18 mouse cellular contexts compared by ENCODE assay signal in the genomic region with DNA sequence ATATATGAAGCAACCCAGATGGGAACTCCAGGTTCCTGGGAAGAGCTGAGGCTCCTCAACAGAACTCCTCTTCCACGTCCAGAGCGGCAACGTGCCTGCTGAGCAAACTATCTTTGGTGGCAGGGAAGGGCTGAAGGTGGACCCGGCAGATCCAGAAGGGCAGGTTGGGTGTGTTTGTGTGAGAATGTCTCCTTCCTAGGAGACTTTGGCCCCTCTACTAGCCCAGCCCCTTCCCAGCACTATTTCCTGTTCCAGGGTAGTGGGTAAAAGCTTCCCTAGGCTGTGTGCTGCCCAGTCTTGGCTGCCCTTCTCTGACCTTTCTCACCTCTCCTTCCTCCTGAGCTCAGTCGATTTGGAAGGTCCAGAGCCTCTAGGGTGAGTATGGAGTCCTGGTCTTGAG. TPM values are rescaled to one million over a fixed set of nuclear protein-coding genes. Genes with fewer than 3 reads are reported as not detected.
DNase-seq lines count a peak whose midpoint lies in the region; ATAC-seq lines count a peak whose summit lies in the region.
"Had no signal": no experiment of that assay in that cellular context is flagged by ENCODE, and none has a peak within 500 bp of the region (broad histone marks: within the 10 kb centered on the region; RNA-seq: fewer than 3 reads in every experiment).

TSS of gene Gpr35 (plus strand) at position 259 of the 400 bp plus-strand sequence.

- H3K9ac ChIP-seq in limb, embryonic 11.5 days (ENCODE audit: low read length) = 0 out of 2 replicates have a peak within 1 kb of the TSS, but pooled peaks have one; percentile 19
- H3K9ac ChIP-seq: embryonic facial prominence, embryonic 12.5 days; heart, embryonic 15.5 days; liver, postnatal 0 days had no signal

- no peak for ATAC-seq in limb, embryonic 11.5 days (ENCODE audit: insufficient number of reproducible peaks, low FRiP score, low TSS enrichment, low read depth)
- no peak for ATAC-seq in neutrophil, adult 5-6 weeks (ENCODE audit: extremely low read depth, insufficient number of reproducible peaks, low FRiP score, poor library complexity, severe bottlenecking)
- ATAC-seq: forebrain, embryonic 14.5 days; hindbrain, postnatal 0 days; liver, postnatal 0 days had no signal

- no peak within 1 kb of the TSS for H3K4me3 ChIP-seq in limb, embryonic 11.5 days (ENCODE audit: low read depth, low read length)
- no peak within 1 kb of the TSS for H3K4me3 ChIP-seq in limb, embryonic 10.5 days
- H3K4me3 ChIP-seq: embryonic facial prominence, embryonic 12.5 days; heart, embryonic 15.5 days; layer of hippocampus, adult 2 months had no signal

- H3K4me1 ChIP-seq in limb, embryonic 11.5 days (ENCODE audit: control insufficient read depth, insufficient read depth, low read length) = no peaks in the 10 kb centered on the region
- no peaks in the 10 kb centered on the region for H3K4me1 ChIP-seq in limb, embryonic 10.5 days
- H3K4me1 ChIP-seq: embryonic facial prominence, embryonic 12.5 days; heart, embryonic 15.5 days had no signal

- H3K36me3 ChIP-seq in limb, embryonic 11.5 days (ENCODE audit: control insufficient read depth, insufficient read depth, low read length) = 0 out of 2 replicates have a peak, but pooled peaks cover 2% of the 10 kb centered on the region
- H3K36me3 ChIP-seq in limb, embryonic 10.5 days = peaks cover 37% of the 10 kb centered on the region

- H3K9me3 ChIP-seq in limb, embryonic 11.5 days (ENCODE audit: control insufficient read depth, low read length) = no peaks in the 10 kb centered on the region
- no peaks in the 10 kb centered on the region for H3K9me3 ChIP-seq in limb, embryonic 10.5 days (replicated peaks)
- H3K9me3 ChIP-seq: embryonic facial prominence, embryonic 12.5 days; heart, embryonic 15.5 days had no signal

- 77% methylated on average over 5 of the region's 5 CpGs for WGBS in limb, embryonic 11.5 days
- 77% methylated on average over 5 of the region's 5 CpGs for whole genome bisulfite sequencing in limb, embryonic 10.5 days

- H3K27ac ChIP-seq in limb, embryonic 11.5 days (replicated peaks; ENCODE audit: low read depth, low read length) = no peak within 1 kb of the TSS
- no peak within 1 kb of the TSS; the same call in 1 of the 2 replicates for H3K27ac ChIP-seq in limb, embryonic 10.5 days
- H3K27ac ChIP-seq: embryonic facial prominence, embryonic 12.5 days; heart, embryonic 15.5 days; hindbrain, postnatal 0 days; layer of hippocampus, adult 2 months had no signal

- no peaks in the 10 kb centered on the region for H3K27me3 ChIP-seq in limb, embryonic 11.5 days (ENCODE audit: control insufficient read depth, insufficient read depth, low read length)
- no peaks in the 10 kb centered on the region for H3K27me3 ChIP-seq in limb, embryonic 10.5 days (ENCODE audit: low read depth, poor library complexity, severe bottlenecking)
- H3K27me3 ChIP-seq: embryonic facial prominence, embryonic 12.5 days; heart, embryonic 15.5 days had no signal

- no peak within 1 kb of the TSS for H3K4me2 ChIP-seq in limb, embryonic 11.5 days (ENCODE audit: low read depth, severe bottlenecking)
- H3K4me2 ChIP-seq: embryonic facial prominence, embryonic 12.5 days; heart, embryonic 15.5 days had no signal

- DNase-seq in limb, embryonic 11.5 days (ENCODE audit: low spot score) = no peak
- no peak for DNase-seq in limb, embryonic 10.5 days (ENCODE audit: low spot score)
- DNase-seq in urinary bladder, postnatal 14 days (ENCODE audit: low spot score) = peak; percentile 49
- no peak for DNase-seq in urinary bladder, postnatal 25 days (ENCODE audit: low spot score)
- DNase-seq in frontal cortex, postnatal 25 days (ENCODE audit: low spot score in 2 of 2) = no peak
- DNase-seq in gastrocnemius, postnatal 25 days = no peak
- DNase-seq in left cerebral cortex, adult 18-20 months (ENCODE audit: low spot score in 2 of 2) = no peak
- DNase-seq: B cell, adult 2 months; cerebellum, adult 2 months; gastrocnemius, postnatal 14 days; liver, postnatal 0 days; lung, postnatal 10 days had no signal

RNA-seq across cellular contexts. Expression of gene Gpr35, which starts in this region (rescaled TPM):
- polyA plus RNA-seq in limb, embryonic 11.5 days (2014; fragmentation: Nextera tagmentation; extraction: Ambion mirVana) = 0.20 and 0.44 TPM in 2 replicates
- polyA plus RNA-seq in limb, embryonic 10.5 days (2016; fragmentation: Nextera tagmentation; extraction: Ambion mirVana) = 0.13 and 0.35 TPM in 2 replicates
- 22.1 and 24.3 TPM in 2 replicates for total RNA-seq in neutrophil, adult 5-6 weeks (2017)
- total RNA-seq in gastrocnemius, postnatal 25 days (2021) = under 1 TPM; 0.23 to 0.27 TPM
- under 1 TPM in 1 of 2 experiments, not detected in 1; 0.33 TPM for total RNA-seq in left cerebral cortex, adult 18-20 months (2021)

Comparison
In these comparisons a context has a peak if more than half of its experiments do, and no peak if none do; other contexts are left out.
1. RNA of gene Gpr35 (total RNA-seq): 22.1 to 24.3 TPM in neutrophil, adult 5-6 weeks; 0.33 TPM in left cerebral cortex, adult 18-20 months and 0.23 to 0.27 TPM in gastrocnemius, postnatal 25 days; every median in the first group is over 10 times any median in the second.